Mouse (Mus musculus): ENCODE measurements around the gene Mob4.

The Mob4 gene

DNA sequence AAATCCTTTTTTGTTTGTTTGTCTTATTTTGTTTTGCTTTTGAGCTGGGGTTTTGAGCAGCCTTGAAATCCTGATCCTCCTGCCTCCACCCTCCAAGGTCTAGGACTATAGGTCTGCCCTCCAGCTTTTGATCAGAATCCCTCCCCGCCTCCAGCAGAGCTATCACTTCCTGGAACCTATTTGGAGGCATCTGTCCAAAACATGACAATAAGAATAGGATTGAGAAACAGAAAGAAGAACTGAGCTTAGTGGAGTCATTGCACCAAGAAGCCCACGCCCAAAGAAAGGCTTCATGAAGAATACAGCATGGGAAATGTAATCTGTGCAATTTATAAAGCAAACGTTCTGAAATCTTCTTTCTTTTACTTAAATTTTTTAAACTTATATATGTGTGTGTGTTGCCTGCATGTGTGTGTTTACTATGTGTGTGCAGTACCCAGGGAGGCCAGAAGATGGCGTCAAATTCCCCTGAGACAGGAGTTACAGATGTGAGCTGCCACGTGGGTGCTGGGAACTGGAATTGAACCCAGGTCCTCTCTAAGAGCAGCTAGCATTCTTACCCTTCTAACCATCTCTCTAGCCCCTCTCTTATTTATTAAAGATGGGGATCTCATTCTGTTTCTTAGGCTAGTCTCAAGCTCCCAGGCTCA is 49.0 kb downstream of the Mob4 start:
- in situ Hi-C loops (cut with MboI, MseI) = loop anchor here in 1 of 2 experiments (25.0 kb wide), 1 partner anchor 1032 kb away; no protein-coding TSS in a partner anchor

GRCm38 (mm10) chr1:55182392-55182791 is 51.4 kb downstream of the Mob4 start:
- in situ Hi-C loops (cut with MboI, MseI) = loop anchor here in 1 of 2 experiments (25.0 kb wide), 1 partner anchor 1030 kb away; no protein-coding TSS in a partner anchor

DNA sequence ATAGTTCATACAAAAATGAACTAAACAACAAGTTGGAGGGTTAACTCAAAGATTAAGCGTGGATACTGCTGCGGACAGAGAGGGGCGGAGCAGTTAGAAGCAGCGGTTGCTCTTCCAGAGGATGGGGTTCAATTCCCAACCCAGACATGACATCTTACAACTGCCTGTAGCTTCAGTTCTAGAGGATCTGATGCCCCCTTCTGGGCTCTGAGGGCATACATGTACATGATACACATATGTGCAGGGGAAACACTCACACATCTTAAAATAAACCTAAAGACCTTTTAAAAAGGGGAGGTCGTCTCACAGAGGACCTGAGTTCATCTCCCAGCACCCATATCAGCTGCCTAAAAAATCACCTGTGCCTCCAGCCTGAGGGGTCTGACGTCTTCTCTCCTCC is 54.7 kb downstream of the Mob4 start:
- in situ Hi-C loops (cut with MboI, MseI) = loop anchor here in 1 of 2 experiments (25.0 kb wide), 1 partner anchor 1027 kb away; no protein-coding TSS in a partner anchor

GRCm38 (mm10) chr1:55186592-55187210 is 55.7 kb downstream of the Mob4 start:
- in situ Hi-C loops (cut with MboI, MseI) = loop anchor here in 1 of 2 experiments (25.0 kb wide), 1 partner anchor 1026 kb away; no protein-coding TSS in a partner anchor

GRCm38 (mm10) chr1:55192015-55192414 is 61.0 kb downstream of the Mob4 start:
- in situ Hi-C loops (cut with MboI, MseI) = loop anchor here in 1 of 2 experiments (5.0 to 25.0 kb wide), 2 partner anchors 190 to 1020 kb away; no protein-coding TSS in a partner anchor

GRCm38 (mm10) chr1:55192824-55193223 is 61.8 kb downstream of the Mob4 start:
- in situ Hi-C loops (cut with MboI, MseI) = loop anchor here in 1 of 2 experiments (5.0 to 25.0 kb wide), 2 partner anchors 189 to 1019 kb away; no protein-coding TSS in a partner anchor

DNA sequence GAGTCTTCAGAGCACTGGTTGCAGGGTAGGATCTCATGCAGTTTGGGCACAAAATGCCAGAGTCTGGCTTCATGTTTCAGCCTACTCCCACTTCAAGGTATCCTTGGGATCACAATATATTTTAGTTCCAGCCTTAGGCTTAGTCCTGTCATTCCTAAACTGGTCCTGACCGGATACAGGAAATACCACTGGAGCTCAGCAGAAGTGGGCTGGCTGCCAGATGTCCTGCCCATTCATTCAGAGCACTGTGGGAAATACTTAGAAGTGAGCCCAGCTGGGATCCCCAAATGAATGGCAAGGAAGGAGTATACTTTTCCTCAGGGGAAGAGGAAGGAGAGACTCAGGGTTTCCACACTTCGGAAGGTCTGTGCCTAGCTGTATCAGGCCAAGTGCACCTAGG is 62.3 kb downstream of the Mob4 start:
- in situ Hi-C loops (cut with MboI, MseI) = loop anchor here in 1 of 2 experiments (5.0 to 25.0 kb wide), 2 partner anchors 189 to 1019 kb away; no protein-coding TSS in a partner anchor

DNA sequence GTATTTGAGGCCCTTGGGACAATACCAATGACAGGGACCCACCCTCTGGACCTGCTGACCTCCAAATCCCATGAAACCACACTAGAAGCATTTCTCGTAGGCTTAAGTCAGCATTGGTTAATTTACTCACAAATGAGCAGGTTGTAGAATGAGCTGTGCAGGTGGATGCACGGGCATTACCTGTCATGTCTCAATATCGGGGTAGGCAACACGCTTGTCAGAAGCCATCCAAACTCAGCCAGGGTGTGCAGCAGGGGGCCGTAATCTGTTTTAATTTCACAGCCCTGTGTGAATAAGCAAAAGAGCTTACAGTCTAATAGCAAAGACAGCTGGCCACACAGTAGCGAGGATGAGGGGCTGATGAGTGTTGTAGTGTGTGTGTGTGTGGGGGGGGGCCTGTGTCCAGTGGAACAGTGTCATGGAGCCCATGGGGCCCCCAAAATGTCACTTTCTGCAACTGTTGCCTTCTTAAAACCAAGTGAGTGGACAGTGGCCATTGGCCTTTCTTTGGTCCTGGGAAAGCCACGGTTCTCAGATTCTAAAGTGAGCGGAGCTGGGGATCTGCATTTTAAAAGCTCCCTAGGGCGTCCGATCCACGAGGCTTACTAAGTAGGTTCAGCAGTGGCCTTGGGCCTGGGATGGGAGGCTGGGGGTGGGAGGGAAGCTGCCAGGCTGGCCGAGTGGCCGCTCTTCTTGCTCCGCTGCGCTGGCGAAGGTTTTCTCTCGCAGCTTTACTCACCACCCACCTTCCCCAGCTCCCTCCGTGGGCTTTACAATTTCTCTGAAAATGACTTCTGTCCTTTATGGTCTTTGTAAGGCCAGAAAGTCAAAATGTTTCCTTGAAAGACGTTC is 63.3 kb downstream of the Mob4 start:
- in situ Hi-C loops (cut with MboI, MseI) = loop anchor here in 1 of 2 experiments (5.0 to 25.0 kb wide), 2 partner anchors 188 to 1018 kb away; no protein-coding TSS in a partner anchor

DNA sequence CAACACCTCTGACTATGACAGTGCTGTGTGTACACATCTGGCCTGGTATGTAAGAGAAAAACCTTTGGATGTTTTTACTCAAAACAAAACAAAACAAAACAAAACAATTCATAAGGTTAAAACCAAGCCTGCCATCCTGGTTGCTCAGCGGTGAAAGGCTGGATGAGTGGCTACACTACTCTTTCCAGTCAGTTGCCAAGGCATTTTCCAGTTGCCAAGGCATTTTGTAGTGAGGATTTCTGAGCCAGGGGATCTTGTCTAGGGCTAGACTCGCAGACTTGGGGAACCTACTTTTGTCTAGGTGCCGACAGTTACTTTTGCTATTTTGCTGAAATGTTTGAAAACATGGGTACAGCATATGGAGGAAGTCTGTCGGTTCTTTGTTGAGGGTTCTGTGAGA is 64.0 kb downstream of the Mob4 start:
- in situ Hi-C loops (cut with MboI, MseI) = loop anchor here in 1 of 2 experiments (25.0 kb wide), 1 partner anchor 1017 kb away; no protein-coding TSS in a partner anchor

- in situ Hi-C loops (cut with MboI, MseI) = loop anchor here in 1 of 2 experiments (25.0 kb wide), 1 partner anchor 1016 kb away; no protein-coding TSS in a partner anchor
Measured at GRCm38 (mm10) chr1:55196327-55197003, 65.4 kb downstream of the Mob4 start.

- in situ Hi-C loops (cut with MboI, MseI) = loop anchor here in 1 of 2 experiments (25.0 kb wide), 1 partner anchor 1014 kb away; no protein-coding TSS in a partner anchor
Measured at GRCm38 (mm10) chr1:55198719-55199118, 67.7 kb downstream of the Mob4 start.

GRCm38 (mm10) chr1:55201850-55202752 is 71.1 kb downstream of the Mob4 start:
- in situ Hi-C loops (cut with MboI, MseI) = no loop called here

All from T-helper 17 cell (primary cell).